Mouse (Mus musculus) testis, adult 2 months (tissue): ENCODE data around the gene Kcnj1.

ENCODE experiments used
- CTCF ChIP-seq: fragments of 200-500 bp; IDR thresholded peaks from 2 replicates; pipeline ENCODE4 v1.5.1; 2012; ENCODE audit warnings: low read depth, mild to moderate bottlenecking, inconsistent platforms, low read length, moderate library complexity; ENCODE audit not compliant: control insufficient read depth, insufficient read depth, insufficient replicate concordance
- POLR2A ChIP-seq: fragments of 200-500 bp; IDR thresholded peaks from 2 replicates; pipeline ENCODE4 v1.6.1; 2012; ENCODE audit warnings: low read depth, mild to moderate bottlenecking, inconsistent platforms, low read length, moderate library complexity; ENCODE audit not compliant: control insufficient read depth

GRCm38 (mm10) chr9:32434241-32435213 is 62.2 kb downstream of the Kcnj1 start:
- TF ChIP-seq POLR2A (no peak), CTCF (no peak)
